7 mouse cellular contexts compared by ENCODE assay signal in the genomic region with DNA sequence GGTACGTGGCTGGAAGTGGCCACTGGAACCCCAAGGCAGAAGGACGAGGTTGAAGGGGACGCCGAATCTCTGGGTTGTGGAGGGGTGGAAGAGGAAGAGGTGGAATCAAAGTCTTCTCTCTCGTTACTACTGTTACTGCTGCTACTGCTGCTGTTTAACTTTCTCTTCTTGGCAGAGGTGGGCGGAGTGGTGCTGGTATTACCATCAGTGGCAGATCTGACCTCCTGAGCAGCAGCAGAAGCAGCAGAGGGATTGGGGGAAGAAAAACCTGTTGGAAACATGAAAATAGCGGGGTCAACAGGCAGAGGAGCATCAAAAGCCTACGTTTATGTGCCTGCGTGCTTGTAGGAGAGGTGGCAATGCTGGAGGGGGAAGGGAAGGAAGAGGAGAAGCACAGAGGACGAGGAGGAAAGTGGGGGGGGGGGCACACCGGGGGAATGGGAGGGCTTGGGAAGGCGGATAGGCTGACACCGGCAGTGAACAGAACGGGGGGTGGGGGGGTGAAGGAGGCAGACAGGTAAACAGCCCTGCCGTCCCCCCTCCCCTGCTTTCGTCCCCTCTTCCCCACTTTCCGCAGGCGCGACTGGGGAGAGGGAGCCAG. TPM values are rescaled to one million over a fixed set of nuclear protein-coding genes. Genes with fewer than 3 reads are reported as not detected.
DNase-seq lines count a peak whose midpoint lies in the region; ATAC-seq and TF ChIP-seq lines count a peak whose summit lies in the region.

No protein-coding gene starts in this region.

- H3K9ac ChIP-seq in ES-Bruce4 (ENCODE audit: low read depth, poor library complexity, severe bottlenecking) = peak overlapping the region; percentile 97
- H3K9ac ChIP-seq in forebrain, embryonic 16.5 days (replicated peaks; ENCODE audit: low read depth, low read length) = peak overlapping the region; percentile 69
- H3K9ac ChIP-seq in hindbrain, embryonic 16.5 days (ENCODE audit: low read depth, low read length) = peak overlapping the region; percentile 76

- no peak for TF ChIP-seq EP300 in ES-Bruce4 (IDR thresholded peaks at IDR 0.05; ENCODE audit: insufficient read depth, low read depth, low read length)

- no peaks in the 10 kb centered on the region for H3K4me1 ChIP-seq in ES-Bruce4 (ENCODE audit: control insufficient read depth, insufficient read depth, low read length)
- H3K4me1 ChIP-seq in forebrain, embryonic 16.5 days (replicated peaks; ENCODE audit: control insufficient read depth, insufficient read depth, low read length) = peaks cover 6% of the 10 kb centered on the region; the same call in 1 of the 2 replicates
- no peaks in the 10 kb centered on the region; the same call in 1 of the 2 replicates for H3K4me1 ChIP-seq in hindbrain, embryonic 16.5 days (ENCODE audit: control insufficient read depth, insufficient read depth, low read depth, low read length)
- no peaks in the 10 kb centered on the region for H3K4me1 ChIP-seq in small intestine, adult 2 months (ENCODE audit: control insufficient read depth, insufficient read depth, insufficient read length, low read length)

- no peak for TF ChIP-seq CTCF in ES-Bruce4 (IDR thresholded peaks at IDR 0.05; ENCODE audit: low read depth, low read length)
- TF ChIP-seq CTCF in small intestine, adult 2 months (IDR thresholded peaks at IDR 0.05; ENCODE audit: extremely low read depth, insufficient read length, insufficient replicate concordance, low read depth, low read length) = no peak

- TF ChIP-seq POLR2A in ES-Bruce4 (IDR thresholded peaks at IDR 0.05; ENCODE audit: insufficient read depth, low read length) = no peak
- no peak for TF ChIP-seq POLR2A in small intestine, adult 2 months (IDR thresholded peaks at IDR 0.05; ENCODE audit: low read depth, low read length)

- H3K36me3 ChIP-seq in ES-Bruce4 (ENCODE audit: control insufficient read depth, insufficient read depth, low read length, poor library complexity, severe bottlenecking) = peaks cover 40% of the 10 kb centered on the region
- no peaks in the 10 kb centered on the region for H3K36me3 ChIP-seq in forebrain, embryonic 16.5 days (ENCODE audit: control insufficient read depth, insufficient read depth)
- no peaks in the 10 kb centered on the region for H3K36me3 ChIP-seq in hindbrain, embryonic 16.5 days (ENCODE audit: control insufficient read depth, insufficient read depth, low read length)
- H3K36me3 ChIP-seq in small intestine, adult 2 months (ENCODE audit: control insufficient read depth, insufficient read depth, low read length) = peaks cover 4% of the 10 kb centered on the region; the same call in 1 of the 2 replicates

- peak; percentile 3 for DNase-seq in adrenal gland, postnatal 25 days
- DNase-seq in layer of hippocampus, postnatal 36 days = peak; percentile 9 to 17
- DNase-seq in lung, postnatal 36 days = peak; percentile 26

- no peaks in the 10 kb centered on the region for H3K9me3 ChIP-seq in ES-Bruce4 (replicated peaks; ENCODE audit: control insufficient read depth, insufficient read depth, low read length, poor library complexity, severe bottlenecking)
- no peaks in the 10 kb centered on the region for H3K9me3 ChIP-seq in forebrain, embryonic 16.5 days (ENCODE audit: control insufficient read depth, low read length)
- H3K9me3 ChIP-seq in hindbrain, embryonic 16.5 days (ENCODE audit: control insufficient read depth, low read length) = no peaks in the 10 kb centered on the region

- peak overlapping the region; percentile 68 for H3K4me3 ChIP-seq in ES-Bruce4 (ENCODE audit: low read depth, low read length)
- peak overlapping the region; percentile 56 for H3K4me3 ChIP-seq in forebrain, embryonic 16.5 days (replicated peaks; ENCODE audit: low read length)
- H3K4me3 ChIP-seq in hindbrain, embryonic 16.5 days (ENCODE audit: low read length) = peak overlapping the region; percentile 52
- peak overlapping the region; percentile 94 for H3K4me3 ChIP-seq in small intestine, adult 2 months (ENCODE audit: low read depth, low read length)

- peak overlapping the region; percentile 71 for H3K4me2 ChIP-seq in forebrain, embryonic 16.5 days (ENCODE audit: low read length)
- H3K4me2 ChIP-seq in hindbrain, embryonic 16.5 days (ENCODE audit: low read length) = peak overlapping the region; percentile 67

- peak; percentile 34 for ATAC-seq in forebrain, embryonic 16.5 days
- ATAC-seq in hindbrain, embryonic 16.5 days = peak; percentile 9

- no peaks in the 10 kb centered on the region for H3K27me3 ChIP-seq in ES-Bruce4 (ENCODE audit: control insufficient read depth, insufficient read depth, low read length, poor library complexity, severe bottlenecking)
- H3K27me3 ChIP-seq in forebrain, embryonic 16.5 days (replicated peaks; ENCODE audit: control insufficient read depth, insufficient read depth, low read length) = no peaks in the 10 kb centered on the region
- H3K27me3 ChIP-seq in hindbrain, embryonic 16.5 days (replicated peaks; ENCODE audit: control insufficient read depth, insufficient read depth, low read length) = no peaks in the 10 kb centered on the region
- H3K27me3 ChIP-seq in small intestine, adult 2 months (ENCODE audit: control insufficient read depth, insufficient read depth, low read length) = no peaks in the 10 kb centered on the region

- H3K27ac ChIP-seq in ES-Bruce4 (ENCODE audit: insufficient read depth, low read length) = peak overlapping the region; percentile 44; the same call in 1 of the 2 replicates
- H3K27ac ChIP-seq in forebrain, embryonic 16.5 days (ENCODE audit: low read length) = peak overlapping the region; percentile 93
- H3K27ac ChIP-seq in hindbrain, embryonic 16.5 days (ENCODE audit: low read depth, low read length) = peak overlapping the region; percentile 91
- H3K27ac ChIP-seq in small intestine, adult 2 months (ENCODE audit: insufficient read depth, low read depth, low read length) = peak overlapping the region; percentile 82

- 17% methylated on average over 9 of the region's 19 CpGs for WGBS in forebrain, embryonic 16.5 days
- WGBS in hindbrain, embryonic 16.5 days = 23% methylated on average over 10 of the region's 19 CpGs
- WGBS in small intestine, adult 2 months = 5% methylated on average over 19 of the region's 19 CpGs

RNA-seq across cellular contexts. Expression of gene Cul4b, which starts 12.0 kb away (rescaled TPM):
- 530 and 557 TPM in 2 replicates for polyA plus RNA-seq in ES-Bruce4 (2011; ENCODE audit: insufficient read depth, insufficient read length, low read depth, missing spikeins)
- 38.4 and 46.1 TPM in 2 replicates for total RNA-seq in adrenal gland, postnatal 25 days (2021)
- polyA plus RNA-seq in forebrain, embryonic 16.5 days (2015; fragmentation: Nextera tagmentation; extraction: Ambion mirVana) = 17.2 and 21.6 TPM in 2 replicates
- polyA plus RNA-seq in hindbrain, embryonic 16.5 days (2015; fragmentation: Nextera tagmentation; extraction: Ambion mirVana) = 15.1 and 18.3 TPM in 2 replicates
- total RNA-seq in layer of hippocampus, postnatal 36 days (2021) = 10 to 100 TPM; 34.0 to 34.3 TPM
- polyA plus RNA-seq in small intestine, adult 2 months (2012; rRNA removed) = 0.52 and 0.75 TPM in 2 replicates

RNA-seq across cellular contexts. Expression of gene Mcts1, which starts 36.3 kb away (rescaled TPM):
- 153 and 160 TPM in 2 replicates for polyA plus RNA-seq in ES-Bruce4 (2011; ENCODE audit: insufficient read depth, insufficient read length, low read depth, missing spikeins)
- total RNA-seq in adrenal gland, postnatal 25 days (2021) = 85.1 and 86.4 TPM in 2 replicates
- 163 and 167 TPM in 2 replicates for polyA plus RNA-seq in forebrain, embryonic 16.5 days (2015; fragmentation: Nextera tagmentation; extraction: Ambion mirVana)
- 173 and 181 TPM in 2 replicates for polyA plus RNA-seq in hindbrain, embryonic 16.5 days (2015; fragmentation: Nextera tagmentation; extraction: Ambion mirVana)
- total RNA-seq in layer of hippocampus, postnatal 36 days (2021) = 10 to 100 TPM; 93.0 to 98.4 TPM
- 1.1 and 2.0 TPM in 2 replicates for polyA plus RNA-seq in small intestine, adult 2 months (2012; rRNA removed)

Comparison
In these comparisons a context has a peak if more than half of its experiments do, and no peak if none do; other contexts are left out.
1. Peak in every context shown above with its lines: DNase-seq, ATAC-seq, H3K4me3 ChIP-seq and H3K27ac ChIP-seq.
2. RNA of gene Cul4b, which starts 12.0 kb away (polyA plus RNA-seq): 530 to 557 TPM in ES-Bruce4; 17.2 to 21.6 TPM in forebrain, embryonic 16.5 days, 15.1 to 18.3 TPM in hindbrain, embryonic 16.5 days and 0.52 to 0.75 TPM in small intestine, adult 2 months; every median in the first group is over 10 times any median in the second.
3. RNA of gene Mcts1, which starts 36.3 kb away (polyA plus RNA-seq): 173 to 181 TPM in hindbrain, embryonic 16.5 days, 163 to 167 TPM in forebrain, embryonic 16.5 days and 153 to 160 TPM in ES-Bruce4; 1.1 to 2.0 TPM in small intestine, adult 2 months; every median in the first group is over 10 times any median in the second.